Mouse (Mus musculus) hindbrain, embryonic 11.5 days (tissue): ENCODE results near the gene Ttc24. TPM values are rescaled to one million over a fixed set of nuclear protein-coding genes. Genes with fewer than 3 reads are reported as not detected.

ENCODE experiments used
- ATAC-seq: fragments of 200-750 bp; cut with Nextera tagmentation; 2 replicates; pipeline ENCODE4 v1.8.0; 2017; ENCODE audit warnings: mild to moderate bottlenecking, moderate TSS enrichment, moderate library complexity; ENCODE audit not compliant: low FRiP score
- DNase-seq: peaks from one replicate; pipeline ENCODE4 v3.0.0-alpha.2; 2015; ENCODE audit warnings: low spot score
- H3K27ac ChIP-seq: fragments of 300-500 bp; sonication (generic); 2 replicates; pipeline ENCODE4 v1.5.1; 2014; ENCODE audit warnings: mild to moderate bottlenecking, low read depth, low read length
- H3K27me3 ChIP-seq: fragments of 300-500 bp; sonication (generic); 2 replicates; pipeline ENCODE4 v1.6.1; 2014; ENCODE audit warnings: mild to moderate bottlenecking, low read length, moderate library complexity, mixed read lengths; ENCODE audit not compliant: control insufficient read depth, insufficient read depth
- H3K36me3 ChIP-seq: fragments of 300-500 bp; sonication (generic); 2 replicates; pipeline ENCODE4 v1.6.1; 2014; ENCODE audit warnings: mild to moderate bottlenecking, low read length, moderate library complexity, mixed read lengths; ENCODE audit not compliant: control insufficient read depth, insufficient read depth
- H3K4me1 ChIP-seq: fragments of 300-500 bp; sonication (generic); replicated peaks from 2 replicates; pipeline ENCODE4 v1.6.1; 2014; ENCODE audit warnings: low read length, mixed read lengths; ENCODE audit not compliant: control insufficient read depth, insufficient read depth
- H3K4me2 ChIP-seq: fragments of 300-500 bp; sonication (generic); replicated peaks from 2 replicates; pipeline ENCODE4 v1.6.1; 2014; ENCODE audit warnings: mild to moderate bottlenecking, low read depth, low read length
- H3K4me3 ChIP-seq: fragments of 300-500 bp; sonication (generic); 2 replicates; pipeline ENCODE4 v1.5.1; 2014; ENCODE audit warnings: low read depth, low read length
- H3K9ac ChIP-seq: fragments of 300-500 bp; sonication (generic); 2 replicates; pipeline ENCODE4 v1.6.1; 2014; ENCODE audit warnings: low read depth, low read length
- H3K9me3 ChIP-seq: fragments of 300-500 bp; sonication (generic); 2 replicates; pipeline ENCODE4 v1.6.1; 2016; ENCODE audit warnings: low read length; ENCODE audit not compliant: control insufficient read depth
- WGBS: fragments of 180-500 bp; shearing (Covaris S2); extraction: QIAGEN DNeasy Blood & Tissue Kit; methylation state at CpG from one replicate; pipeline ENCODE4 v1.1.7; 2014; 5-methylcytosine and 5-hydroxymethylcytosine counted together
- polyA plus RNA-seq: library from polyadenylated mRNA; unstranded; fragments of >200 nt; fragmentation: Nextera tagmentation; extraction: Ambion mirVana; gene quantifications from 2 replicates; pipeline ENCODE4 v1.2.1, GENCODE M21; 2014

The Ttc24 gene
- polyA plus RNA-seq, 1 experiment from 2014 or later = not detected

GRCm38 (mm10) chr3:88106126-88106525, 28.0 kb upstream of the Ttc24 start:
- Histone ChIP-seq H3K9ac (no peak overlapping the region), H3K36me3 (0 out of 2 replicates have a peak, but pooled peaks cover 2% of the 10 kb centered on the region), H3K9me3 (no peaks in the 10 kb centered on the region), H3K27ac (no peak overlapping the region), H3K4me1 (no peaks in the 10 kb centered on the region), H3K27me3 (no peaks in the 10 kb centered on the region; the same call in 1 of the 2 replicates), H3K4me2 (no peak overlapping the region), H3K4me3 (no peak overlapping the region)
- ATAC-seq (no peak), DNase-seq (no peak)
- 77% methylated on average over 4 of the region's 4 CpGs for WGBS

- H3K9me3 ChIP-seq = no peaks in the 10 kb centered on the region
- H3K27ac ChIP-seq = no peak overlapping the region
- WGBS = 76% methylated on average over 6 of the region's 6 CpGs
- DNase-seq (no peak), ATAC-seq (no peak)
- H3K4me3 ChIP-seq = no peak overlapping the region
- H3K9ac ChIP-seq = no peak overlapping the region
- H3K4me2 ChIP-seq = no peak overlapping the region
- H3K4me1 ChIP-seq = no peaks in the 10 kb centered on the region
- H3K27me3 ChIP-seq = no peaks in the 10 kb centered on the region; the same call in 1 of the 2 replicates
- peaks cover 4% of the 10 kb centered on the region; the same call in 1 of the 2 replicates for H3K36me3 ChIP-seq
Measured at GRCm38 (mm10) chr3:88102611-88103010, 24.5 kb upstream of the Ttc24 start.

GRCm38 (mm10) chr3:88102196-88102595, 24.1 kb upstream of the Ttc24 start:
- Histone ChIP-seq H3K9me3 (no peaks in the 10 kb centered on the region), H3K36me3 (peaks cover 4% of the 10 kb centered on the region; the same call in 1 of the 2 replicates), H3K4me2 (no peak overlapping the region), H3K27me3 (no peaks in the 10 kb centered on the region; the same call in 1 of the 2 replicates), H3K4me3 (no peak overlapping the region), H3K27ac (no peak overlapping the region), H3K9ac (no peak overlapping the region), H3K4me1 (no peaks in the 10 kb centered on the region)
- WGBS = 87% methylated on average over 6 of the region's 6 CpGs
- ATAC-seq = no peak
- no peak for DNase-seq

GRCm38 (mm10) chr3:88101736-88102135, 23.6 kb upstream of the Ttc24 start:
- no peaks in the 10 kb centered on the region for H3K9me3 ChIP-seq
- H3K27ac ChIP-seq = no peak overlapping the region
- no peak overlapping the region for H3K4me2 ChIP-seq
- ATAC-seq (no peak), DNase-seq (no peak)
- H3K27me3 ChIP-seq = no peaks in the 10 kb centered on the region; the same call in 1 of the 2 replicates
- H3K9ac ChIP-seq = no peak overlapping the region
- peaks cover 4% of the 10 kb centered on the region; the same call in 1 of the 2 replicates for H3K36me3 ChIP-seq
- WGBS = 88% methylated on average over 7 of the region's 7 CpGs
- no peak overlapping the region for H3K4me3 ChIP-seq
- H3K4me1 ChIP-seq = no peaks in the 10 kb centered on the region

- Histone ChIP-seq H3K27ac (no peak overlapping the region), H3K4me1 (no peaks in the 10 kb centered on the region), H3K4me3 (no peak overlapping the region), H3K27me3 (no peaks in the 10 kb centered on the region; the same call in 1 of the 2 replicates), H3K9me3 (no peaks in the 10 kb centered on the region), H3K36me3 (peaks cover 4% of the 10 kb centered on the region; the same call in 1 of the 2 replicates), H3K9ac (no peak overlapping the region), H3K4me2 (no peak overlapping the region)
- WGBS = 94% methylated on average over 3 of the region's 3 CpGs
- ATAC-seq (no peak), DNase-seq (no peak)
Measured at GRCm38 (mm10) chr3:88100251-88100650, 22.1 kb upstream of the Ttc24 start.

- Histone ChIP-seq H3K9me3 (no peaks in the 10 kb centered on the region), H3K4me1 (no peaks in the 10 kb centered on the region), H3K36me3 (peaks cover 4% of the 10 kb centered on the region; the same call in 1 of the 2 replicates), H3K9ac (no peak overlapping the region), H3K4me3 (no peak overlapping the region), H3K27me3 (no peaks in the 10 kb centered on the region; the same call in 1 of the 2 replicates), H3K4me2 (no peak overlapping the region), H3K27ac (no peak overlapping the region)
- no peak for DNase-seq
- no peak for ATAC-seq
- WGBS = 83% methylated on average over 6 of the region's 6 CpGs
Measured at GRCm38 (mm10) chr3:88097666-88098065, 19.6 kb upstream of the Ttc24 start.

- Histone ChIP-seq H3K9me3 (no peaks in the 10 kb centered on the region), H3K36me3 (peaks cover 3% of the 10 kb centered on the region; the same call in 1 of the 2 replicates), H3K4me1 (no peaks in the 10 kb centered on the region), H3K9ac (no peak overlapping the region), H3K4me2 (no peak overlapping the region), H3K27ac (no peak overlapping the region), H3K4me3 (no peak overlapping the region), H3K27me3 (no peaks in the 10 kb centered on the region)
- ATAC-seq (no peak), DNase-seq (no peak)
- 91% methylated on average over 5 of the region's 5 CpGs for WGBS
Measured at GRCm38 (mm10) chr3:88094126-88094525, 16.0 kb upstream of the Ttc24 start.

GRCm38 (mm10) chr3:88090616-88091015, 12.5 kb upstream of the Ttc24 start:
- Histone ChIP-seq H3K9me3 (no peaks in the 10 kb centered on the region), H3K9ac (no peak overlapping the region), H3K27ac (no peak overlapping the region), H3K27me3 (no peaks in the 10 kb centered on the region), H3K4me1 (no peaks in the 10 kb centered on the region), H3K36me3 (peaks cover 3% of the 10 kb centered on the region; the same call in 1 of the 2 replicates), H3K4me3 (no peak overlapping the region), H3K4me2 (no peak overlapping the region)
- no peak for ATAC-seq
- WGBS = 94% methylated on average over 6 of the region's 6 CpGs
- DNase-seq = no peak

- H3K9ac ChIP-seq = no peak overlapping the region
- H3K4me2 ChIP-seq = no peak overlapping the region
- H3K9me3 ChIP-seq = no peaks in the 10 kb centered on the region
- WGBS = 95% methylated on average over 7 of the region's 7 CpGs
- H3K4me1 ChIP-seq = no peaks in the 10 kb centered on the region
- H3K27ac ChIP-seq = no peak overlapping the region
- no peak overlapping the region for H3K4me3 ChIP-seq
- no peak for DNase-seq
- peaks cover 3% of the 10 kb centered on the region; the same call in 1 of the 2 replicates for H3K36me3 ChIP-seq
- ATAC-seq = no peak
- no peaks in the 10 kb centered on the region for H3K27me3 ChIP-seq
Measured at GRCm38 (mm10) chr3:88090106-88090505, 12.0 kb upstream of the Ttc24 start.
